Mouse (Mus musculus) embryonic facial prominence, embryonic 13.5 days (tissue): ENCODE data around the gene Myl6b. TPM values are rescaled to one million over a fixed set of nuclear protein-coding genes. Genes with fewer than 3 reads are reported as not detected.

Experiments used
- ATAC-seq: fragments of 200-750 bp; cut with Nextera tagmentation; 2 replicates; pipeline ENCODE4 v1.8.0; 2017; ENCODE audit warnings: low read depth; ENCODE audit not compliant: insufficient number of reproducible peaks, insufficient read depth, low FRiP score, low TSS enrichment
- H3K27ac ChIP-seq: fragments of 300-500 bp; sonication (generic); 2 replicates; pipeline ENCODE4 v1.5.1; 2015; ENCODE audit warnings: moderate library complexity, mild to moderate bottlenecking, inconsistent platforms
- H3K27me3 ChIP-seq: fragments of 300-500 bp; sonication (generic); 2 replicates; pipeline ENCODE4 v1.6.1; 2015; ENCODE audit warnings: mild to moderate bottlenecking, inconsistent platforms
- H3K36me3 ChIP-seq: fragments of 300-500 bp; sonication (generic); 2 replicates; pipeline ENCODE4 v1.6.1; 2015; ENCODE audit warnings: mild to moderate bottlenecking, inconsistent platforms
- H3K4me1 ChIP-seq: fragments of 300-500 bp; sonication (generic); 2 replicates; pipeline ENCODE4 v1.6.1; 2015; ENCODE audit warnings: inconsistent platforms
- H3K4me2 ChIP-seq: fragments of 300-500 bp; sonication (generic); 2 replicates; pipeline ENCODE4 v1.6.1; 2015; ENCODE audit warnings: moderate library complexity, mild to moderate bottlenecking, inconsistent platforms
- H3K4me3 ChIP-seq: fragments of 300-500 bp; sonication (generic); 2 replicates; pipeline ENCODE4 v1.5.1; 2015; ENCODE audit warnings: mild to moderate bottlenecking, inconsistent platforms
- H3K9ac ChIP-seq: fragments of 300-500 bp; sonication (generic); 2 replicates; pipeline ENCODE4 v1.6.1; 2015; ENCODE audit warnings: mild to moderate bottlenecking, inconsistent platforms
- H3K9me3 ChIP-seq: fragments of 300-500 bp; sonication (generic); 2 replicates; pipeline ENCODE4 v1.6.1; 2016; ENCODE audit warnings: inconsistent platforms
- WGBS: fragments of 180-500 bp; shearing (Covaris S2); methylation state at CpG from one replicate; pipeline ENCODE4 v1.1.7; 2015; ENCODE audit warnings: mixed read lengths; 5-methylcytosine and 5-hydroxymethylcytosine counted together
- polyA plus RNA-seq: library from polyadenylated mRNA; unstranded; fragments of >200 nt; fragmentation: Nextera tagmentation; extraction: Ambion mirVana; gene quantifications from 2 replicates; pipeline ENCODE4 v1.2.1, GENCODE M21; 2015

The Myl6b gene
- polyA plus RNA-seq, 1 experiment from 2014 or later, result 2.8 TPM

DNA sequence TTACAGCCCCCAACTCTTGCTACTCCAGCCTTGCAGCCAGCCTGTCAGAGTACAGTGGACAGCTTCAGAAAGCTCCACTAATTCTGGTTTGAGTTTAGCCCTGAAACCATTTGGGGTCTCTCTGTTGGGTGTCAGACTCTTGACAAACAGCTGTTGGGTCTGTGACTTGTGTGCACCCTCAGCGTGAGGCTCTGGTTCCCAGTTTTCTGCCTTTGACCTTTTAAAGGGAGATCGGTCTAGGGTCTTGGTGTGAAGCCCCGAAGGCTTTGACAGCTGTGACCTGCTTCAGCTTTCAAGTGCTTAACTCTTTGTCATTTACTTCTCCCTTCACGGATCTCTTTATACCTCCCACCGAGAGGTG is 38.2 kb downstream of the Myl6b start:
- no peak for ATAC-seq
- Histone ChIP-seq H3K4me3 (peak overlapping the region; percentile 77), H3K9me3 (no peaks in the 10 kb centered on the region), H3K27me3 (no peaks in the 10 kb centered on the region), H3K9ac (peak overlapping the region; percentile 98), H3K4me1 (peaks cover 13% of the 10 kb centered on the region), H3K36me3 (peaks cover 38% of the 10 kb centered on the region), H3K4me2 (peak overlapping the region; percentile 89), H3K27ac (no peak overlapping the region)
- 3% methylated on average over 5 of the region's 5 CpGs for WGBS

DNA sequence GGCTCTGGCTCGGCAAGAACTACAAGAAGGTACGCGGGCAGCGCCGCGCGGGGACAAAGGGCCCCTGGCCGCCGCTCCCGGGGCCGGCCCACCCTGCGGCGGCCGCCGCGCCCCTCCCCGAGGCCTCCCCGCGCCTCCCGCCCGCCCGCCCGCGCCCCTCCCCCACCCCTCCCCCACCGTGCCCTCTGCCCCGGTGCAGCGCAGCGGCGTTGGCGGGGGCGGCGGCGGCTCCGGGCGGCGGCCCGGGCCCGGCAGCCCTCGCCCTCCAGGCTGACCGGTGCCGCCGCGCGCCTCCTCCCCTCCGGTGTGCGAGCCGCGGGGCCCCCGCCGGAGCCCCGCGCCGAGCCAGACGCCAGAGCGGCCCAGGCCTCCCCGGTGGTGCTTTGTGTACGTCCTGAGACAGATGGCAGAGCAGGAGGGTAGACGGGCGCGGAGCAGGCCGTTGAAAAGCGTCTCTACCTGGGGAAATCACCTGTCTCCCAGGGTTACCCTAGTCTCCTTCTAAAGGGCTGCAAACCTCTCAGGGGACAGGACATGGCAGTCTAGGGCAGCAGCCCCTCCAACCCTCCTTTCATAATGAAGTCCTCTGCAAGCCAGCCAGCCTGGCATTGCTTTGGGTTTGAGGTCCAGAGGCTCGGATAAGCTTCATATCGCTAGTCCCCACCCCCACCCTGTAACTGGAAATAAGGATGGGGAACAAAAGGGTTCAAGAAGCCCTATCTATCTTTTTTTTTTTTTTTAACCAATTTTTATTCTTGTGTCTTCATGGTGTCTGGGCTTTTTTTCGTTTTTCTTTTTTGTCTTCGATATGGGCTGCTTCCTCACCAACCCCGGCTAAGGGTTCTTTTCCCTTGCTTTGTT is 38.8 kb downstream of the Myl6b start:
- WGBS, result 1% methylated on average over 31 of the region's 67 CpGs
- Histone ChIP-seq H3K27me3 (no peaks in the 10 kb centered on the region), H3K4me2 (peak overlapping the region; percentile 89), H3K36me3 (peaks cover 32% of the 10 kb centered on the region), H3K9ac (peak overlapping the region; percentile 98), H3K9me3 (no peaks in the 10 kb centered on the region), H3K4me1 (peaks cover 13% of the 10 kb centered on the region), H3K4me3 (peak overlapping the region; percentile 77), H3K27ac (peak overlapping the region; percentile 93)
- ATAC-seq, result peak; percentile 40; the same call in 1 of the 2 replicates

- Histone ChIP-seq H3K4me1 (peaks cover 13% of the 10 kb centered on the region), H3K4me3 (peak within 1 kb of the TSS; percentile 77), H3K9me3 (no peaks in the 10 kb centered on the region), H3K36me3 (peaks cover 24% of the 10 kb centered on the region), H3K4me2 (peak within 1 kb of the TSS; percentile 89), H3K9ac (peak within 1 kb of the TSS; percentile 98), H3K27ac (peak within 1 kb of the TSS; percentile 93), H3K27me3 (no peaks in the 10 kb centered on the region)
- ATAC-seq, result peak; percentile 72
- under 1% methylated on average over 74 of the region's 86 CpGs for WGBS
These were observed 39.6 kb downstream of the Myl6b start, which contains the start of gene Smarcc2 for GRCm38 (mm10) chr10:128458719-128459408. Gene Smarcc2 (plus strand): TSS chr10:128459248.

- Histone ChIP-seq H3K27me3 (no peaks in the 10 kb centered on the region), H3K4me2 (peak overlapping the region; percentile 89), H3K36me3 (peaks cover 19% of the 10 kb centered on the region), H3K9me3 (no peaks in the 10 kb centered on the region), H3K4me1 (peaks cover 13% of the 10 kb centered on the region), H3K4me3 (peak overlapping the region; percentile 77), H3K9ac (peak overlapping the region; percentile 98), H3K27ac (peak overlapping the region; percentile 93)
- peak; percentile 65 for ATAC-seq
- under 1% methylated on average over 29 of the region's 29 CpGs for WGBS
These were observed 40.2 kb downstream of the Myl6b start for GRCm38 (mm10) chr10:128458348-128458718.

- no peak overlapping the region for H3K9ac ChIP-seq
- peak overlapping the region; percentile 89 for H3K4me2 ChIP-seq
- H3K4me3 ChIP-seq, result 0 out of 2 replicates have a peak overlapping the region, but pooled peaks have one; percentile 77
- H3K27me3 ChIP-seq, result no peaks in the 10 kb centered on the region
- peaks cover 13% of the 10 kb centered on the region for H3K36me3 ChIP-seq
- no peak overlapping the region for H3K27ac ChIP-seq
- ATAC-seq, result no peak
- WGBS, result 77% methylated on average over 6 of the region's 6 CpGs
- no peaks in the 10 kb centered on the region for H3K9me3 ChIP-seq
- peaks cover 13% of the 10 kb centered on the region for H3K4me1 ChIP-seq
These were observed 40.8 kb downstream of the Myl6b start for GRCm38 (mm10) chr10:128457676-128458075.

DNA sequence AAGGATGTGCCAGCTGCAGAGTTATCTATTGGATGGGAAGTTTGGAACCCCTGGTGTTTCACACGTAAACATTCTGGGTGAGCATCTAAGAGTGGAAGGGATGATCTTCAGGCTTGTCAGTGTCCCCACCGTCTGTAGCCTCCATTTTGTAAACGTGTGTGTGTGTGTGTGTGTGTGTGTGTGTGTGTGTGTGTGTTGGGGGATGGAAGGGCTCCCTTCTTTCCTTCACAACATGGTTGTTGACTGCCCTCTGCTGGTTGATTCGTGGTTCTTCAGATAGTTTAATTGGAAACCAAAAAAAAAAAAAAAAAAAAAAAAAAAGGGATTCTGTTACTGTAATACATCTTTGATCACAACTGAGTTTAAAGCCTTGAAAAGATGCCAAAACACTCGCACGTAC is 43.2 kb downstream of the Myl6b start:
- no peak for ATAC-seq
- H3K4me2 ChIP-seq, result peak overlapping the region; percentile 44
- H3K4me3 ChIP-seq, result peak overlapping the region; percentile 26
- no peak overlapping the region for H3K27ac ChIP-seq
- WGBS, result 3% methylated on average over 6 of the region's 6 CpGs
- H3K9ac ChIP-seq, result no peak overlapping the region
- no peaks in the 10 kb centered on the region for H3K27me3 ChIP-seq
- peaks cover 3% of the 10 kb centered on the region for H3K4me1 ChIP-seq
- H3K9me3 ChIP-seq, result no peaks in the 10 kb centered on the region
- H3K36me3 ChIP-seq, result no peaks in the 10 kb centered on the region

DNA sequence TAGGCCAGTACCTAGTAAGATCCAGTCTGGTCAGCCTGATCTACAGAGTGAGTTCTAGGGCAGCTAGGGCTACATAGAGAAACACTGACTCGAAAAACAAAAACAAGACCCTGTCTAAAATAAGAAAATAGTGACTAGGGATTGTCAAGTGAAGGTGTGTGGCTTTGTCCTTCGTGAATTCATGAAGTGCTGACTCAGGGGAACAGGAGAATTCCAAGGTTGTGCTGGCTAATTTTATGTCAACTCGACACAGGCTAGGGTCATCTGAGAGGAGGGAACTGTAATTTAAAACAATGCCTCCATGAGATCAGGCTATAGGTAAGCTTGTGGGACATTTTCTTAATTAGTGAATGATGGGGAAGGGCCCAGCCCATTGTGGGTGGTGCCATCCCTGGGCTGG is 44.0 kb downstream of the Myl6b start:
- no peak overlapping the region for H3K4me3 ChIP-seq
- H3K27ac ChIP-seq, result no peak overlapping the region
- H3K4me1 ChIP-seq, result no peaks in the 10 kb centered on the region
- no peak overlapping the region for H3K4me2 ChIP-seq
- H3K9ac ChIP-seq, result no peak overlapping the region
- WGBS, result 68% methylated on average over 3 of the region's 3 CpGs
- no peaks in the 10 kb centered on the region for H3K27me3 ChIP-seq
- no peak for ATAC-seq
- H3K9me3 ChIP-seq, result no peaks in the 10 kb centered on the region
- no peaks in the 10 kb centered on the region for H3K36me3 ChIP-seq

- no peaks in the 10 kb centered on the region for H3K27me3 ChIP-seq
- no peaks in the 10 kb centered on the region for H3K4me1 ChIP-seq
- no peak for ATAC-seq
- no peak overlapping the region for H3K4me2 ChIP-seq
- no peak overlapping the region for H3K27ac ChIP-seq
- no peaks in the 10 kb centered on the region for H3K36me3 ChIP-seq
- WGBS, result 75% methylated on average over 6 of the region's 6 CpGs
- no peak overlapping the region for H3K9ac ChIP-seq
- H3K4me3 ChIP-seq, result no peak overlapping the region
- no peaks in the 10 kb centered on the region for H3K9me3 ChIP-seq
These were observed 47.5 kb downstream of the Myl6b start for GRCm38 (mm10) chr10:128451014-128451413.

GRCm38 (mm10) chr10:128445407-128445806 is 53.1 kb downstream of the Myl6b start:
- Histone ChIP-seq H3K4me3 (no peak overlapping the region), H3K9me3 (no peaks in the 10 kb centered on the region), H3K36me3 (peaks cover 19% of the 10 kb centered on the region), H3K4me1 (no peaks in the 10 kb centered on the region), H3K4me2 (no peak overlapping the region), H3K27ac (no peak overlapping the region), H3K27me3 (no peaks in the 10 kb centered on the region), H3K9ac (no peak overlapping the region)
- WGBS, result 89% methylated on average over 4 of the region's 4 CpGs
- no peak for ATAC-seq

DNA sequence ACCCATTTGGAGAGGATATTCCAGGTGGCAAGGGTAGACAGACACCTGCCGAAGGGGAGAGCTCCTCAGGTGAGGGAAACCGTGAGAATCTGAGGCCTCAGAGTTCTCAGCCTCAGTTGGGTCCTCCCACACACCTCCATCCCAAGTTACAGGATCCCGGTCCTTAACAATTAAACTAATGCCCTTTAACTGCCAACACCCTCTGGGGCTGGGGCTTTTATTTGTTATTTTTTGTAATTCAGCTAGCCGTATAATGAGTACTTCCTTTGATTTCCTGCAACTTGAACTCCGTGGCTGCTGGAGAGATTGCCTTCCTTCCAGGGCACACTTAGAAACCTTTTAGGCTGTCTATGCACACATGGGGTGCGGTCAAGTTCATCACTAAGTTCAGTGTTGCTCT is 54.1 kb downstream of the Myl6b start:
- Histone ChIP-seq H3K4me2 (no peak overlapping the region), H3K4me1 (no peaks in the 10 kb centered on the region), H3K27me3 (no peaks in the 10 kb centered on the region), H3K36me3 (peaks cover 29% of the 10 kb centered on the region), H3K9me3 (no peaks in the 10 kb centered on the region), H3K9ac (no peak overlapping the region), H3K4me3 (no peak overlapping the region), H3K27ac (no peak overlapping the region)
- 62% methylated on average over 6 of the region's 6 CpGs for WGBS
- no peak for ATAC-seq
